In genomic region chr13:99416601-99417000, GRCm38 (mm10) we compare ENCODE assay signal across 26 mouse cellular contexts.
"Had no signal": no experiment of that assay in that cellular context is flagged by ENCODE, and none has a peak within 500 bp of the region (broad histone marks: within the 10 kb centered on the region; RNA-seq: fewer than 3 reads in every experiment).

No protein-coding gene starts in this region.

- H3K27ac ChIP-seq: embryonic facial prominence, embryonic 10.5 days; embryonic facial prominence, embryonic 12.5 days; embryonic facial prominence, embryonic 13.5 days; embryonic facial prominence, embryonic 15.5 days; forebrain, embryonic 13.5 days; forebrain, embryonic 15.5 days; gastrocnemius, adult 2 months; heart, adult 2 months had no signal

- DNase-seq: cerebellum, adult 2 months; cerebellum, adult 8-10 months; cerebellum, adult 9-10 months; cerebellum, adult 9-11 months; cerebellum, postnatal 10 days; cerebellum, postnatal 14 days; cerebellum, postnatal 25 days; cerebellum, postnatal 36 days; embryo, embryonic 11 days; forebrain, postnatal 0 days; gastrocnemius, adult 2 months; gastrocnemius, postnatal 10 days; gastrocnemius, postnatal 14 days; gastrocnemius, postnatal 25 days; gastrocnemius, postnatal 36 days; heart, adult 18-20 months; heart, adult 2 months had no signal

- H3K9ac ChIP-seq: embryonic facial prominence, embryonic 12.5 days; embryonic facial prominence, embryonic 13.5 days; embryonic facial prominence, embryonic 15.5 days; forebrain, embryonic 13.5 days; forebrain, embryonic 15.5 days; forebrain, postnatal 0 days had no signal

- H3K9me3 ChIP-seq: embryonic facial prominence, embryonic 10.5 days; embryonic facial prominence, embryonic 12.5 days; embryonic facial prominence, embryonic 13.5 days; embryonic facial prominence, embryonic 15.5 days; forebrain, embryonic 10.5 days; forebrain, embryonic 13.5 days; forebrain, embryonic 15.5 days had no signal

- H3K27me3 ChIP-seq: embryonic facial prominence, embryonic 12.5 days; embryonic facial prominence, embryonic 13.5 days; embryonic facial prominence, embryonic 15.5 days; forebrain, embryonic 13.5 days; forebrain, embryonic 15.5 days had no signal

- H3K4me3 ChIP-seq: embryonic facial prominence, embryonic 10.5 days; embryonic facial prominence, embryonic 12.5 days; embryonic facial prominence, embryonic 13.5 days; embryonic facial prominence, embryonic 15.5 days; erythroblast, embryonic 14.5 days; forebrain, embryonic 10.5 days; forebrain, embryonic 13.5 days; forebrain, embryonic 15.5 days; gastrocnemius, adult 2 months; heart, adult 2 months had no signal

- ATAC-seq: forebrain, embryonic 13.5 days; forebrain, embryonic 15.5 days; forebrain, embryonic 16.5 days; forebrain, postnatal 0 days had no signal

- H3K4me2 ChIP-seq: embryonic facial prominence, embryonic 12.5 days; embryonic facial prominence, embryonic 13.5 days; embryonic facial prominence, embryonic 15.5 days; forebrain, embryonic 13.5 days; forebrain, embryonic 15.5 days had no signal
